Mouse (Mus musculus) limb, embryonic 14.5 days (tissue): Measurements from ENCODE around the gene Bbs2. TPM values are rescaled to one million over a fixed set of nuclear protein-coding genes. Genes with fewer than 3 reads are reported as not detected.
A peak's percentile ranks its signal among the peaks of the same experiment; 100 is the strongest.

Source experiments
- ATAC-seq: fragments of 200-750 bp; cut with Nextera tagmentation; 2 replicates; pipeline ENCODE4 v1.8.0; 2017; ENCODE audit warnings: low read depth, moderate number of reproducible peaks, moderate TSS enrichment; ENCODE audit not compliant: low FRiP score
- DNase-seq: peaks from one replicate; pipeline ENCODE4 v3.0.0-alpha.2; 2015; ENCODE audit warnings: low spot score
- H3K27ac ChIP-seq: fragments of 300-500 bp; sonication (generic); replicated peaks from 2 replicates; pipeline ENCODE4 v1.5.1; 2014; ENCODE audit warnings: low read depth, mild to moderate bottlenecking, low read length, moderate library complexity, mixed read lengths
- H3K27me3 ChIP-seq: fragments of 300-500 bp; sonication (generic); 2 replicates; pipeline ENCODE4 v1.6.1; 2014; ENCODE audit warnings: low read length, mixed read lengths; ENCODE audit not compliant: control insufficient read depth, insufficient read depth
- H3K36me3 ChIP-seq: fragments of 300-500 bp; sonication (generic); 2 replicates; pipeline ENCODE4 v1.6.1; 2014; ENCODE audit warnings: mild to moderate bottlenecking, low read length, moderate library complexity, mixed read lengths; ENCODE audit not compliant: control insufficient read depth, insufficient read depth
- H3K4me1 ChIP-seq: fragments of 300-500 bp; sonication (generic); 2 replicates; pipeline ENCODE4 v1.6.1; 2014; ENCODE audit warnings: antibody characterized with exemption, low read length, mixed read lengths; ENCODE audit not compliant: control insufficient read depth, insufficient read depth
- H3K4me2 ChIP-seq: fragments of 300-500 bp; sonication (generic); replicated peaks from 2 replicates; pipeline ENCODE4 v1.6.1; 2014; ENCODE audit warnings: low read depth, mild to moderate bottlenecking, low read length, moderate library complexity; ENCODE audit not compliant: severe bottlenecking
- H3K4me3 ChIP-seq: fragments of 300-500 bp; sonication (generic); replicated peaks from 2 replicates; pipeline ENCODE4 v1.5.1; 2014; ENCODE audit warnings: low read length
- H3K9ac ChIP-seq: fragments of 300-500 bp; sonication (generic); 2 replicates; pipeline ENCODE4 v1.6.1; 2014; ENCODE audit warnings: mild to moderate bottlenecking, low read depth, low read length, moderate library complexity; ENCODE audit not compliant: severe bottlenecking
- H3K9me3 ChIP-seq: fragments of 300-500 bp; sonication (generic); 2 replicates; pipeline ENCODE4 v1.6.1; 2016; ENCODE audit warnings: low read length; ENCODE audit not compliant: control insufficient read depth
- POLR2A ChIP-seq: fragments of 200-500 bp; IDR thresholded peaks from 2 replicates; pipeline ENCODE4 v1.8.0; 2012; ENCODE audit warnings: inconsistent platforms, mild to moderate bottlenecking, moderate library complexity, borderline replicate concordance; ENCODE audit not compliant: insufficient read depth, insufficient read length; ENCODE audit errors: extremely low read depth
- WGBS: fragments of 180-500 bp; shearing (Covaris S2); extraction: QIAGEN DNeasy Blood & Tissue Kit; methylation state at CpG from one replicate; pipeline ENCODE4 v1.1.7; 2014; 5-methylcytosine and 5-hydroxymethylcytosine counted together
- polyA plus RNA-seq, 2 experiments: library from polyadenylated mRNA; depleted of rRNA in 1 of 2; stranded (reverse) in 1 of 2; unstranded in 1 of 2; fragments of >200 nt; fragmentation: Nextera tagmentation in 1 of 2; extraction: Ambion mirVana in 1 of 2; gene quantifications; 2 replicates each; pipeline versions ENCODE4 v1.2.1 to v1.2.3; 2012 to 2014

The Bbs2 gene
- polyA plus RNA-seq (2012; rRNA removed) (26.1 and 27.3 TPM in 2 replicates), polyA plus RNA-seq (2014; fragmentation: Nextera tagmentation; extraction: Ambion mirVana) (12.7 and 15.1 TPM in 2 replicates)

GRCm38 (mm10) chr8:94098081-94098974 is at the start of gene Bbs2:
Bbs2 (minus strand) TSS chr8:94098928.
- DNase-seq, result peak; percentile 99
- Histone ChIP-seq H3K36me3 (no peaks in the 10 kb centered on the region), H3K4me2 (peak within 1 kb of the TSS; percentile 70), H3K4me1 (peaks cover 9% of the 10 kb centered on the region), H3K27ac (peak within 1 kb of the TSS; percentile 90), H3K9me3 (no peaks in the 10 kb centered on the region), H3K9ac (peak within 1 kb of the TSS; percentile 66), H3K4me3 (peak within 1 kb of the TSS; percentile 66), H3K27me3 (no peaks in the 10 kb centered on the region)
- ATAC-seq, result peak; percentile 100
- peak; percentile 94; the same call in 1 of the 2 replicates for TF ChIP-seq POLR2A
- WGBS, result 1% methylated on average over 58 of the region's 61 CpGs

GRCm38 (mm10) chr8:94148236-94148635 is 49.5 kb upstream of the Bbs2 start:
- no peak for TF ChIP-seq POLR2A
- H3K27me3 ChIP-seq, result 0 out of 2 replicates have a peak, but pooled peaks cover under 1% of the 10 kb centered on the region
- no peak overlapping the region for H3K9ac ChIP-seq
- H3K4me1 ChIP-seq, result 0 out of 2 replicates have a peak, but pooled peaks cover 10% of the 10 kb centered on the region
- no peak overlapping the region for H3K4me2 ChIP-seq
- 41% methylated on average over 5 of the region's 5 CpGs for WGBS
- no peak overlapping the region for H3K27ac ChIP-seq
- no peaks in the 10 kb centered on the region for H3K9me3 ChIP-seq
- no peaks in the 10 kb centered on the region for H3K36me3 ChIP-seq
- DNase-seq (no peak), ATAC-seq (no peak)
- no peak overlapping the region for H3K4me3 ChIP-seq

- Histone ChIP-seq H3K27ac (no peak overlapping the region), H3K27me3 (no peaks in the 10 kb centered on the region), H3K4me2 (no peak overlapping the region), H3K9me3 (no peaks in the 10 kb centered on the region), H3K36me3 (no peaks in the 10 kb centered on the region), H3K4me1 (no peaks in the 10 kb centered on the region), H3K4me3 (no peak overlapping the region), H3K9ac (no peak overlapping the region)
- no peak for TF ChIP-seq POLR2A
- DNase-seq (no peak), ATAC-seq (no peak)
- WGBS, result 88% methylated on average over 4 of the region's 4 CpGs
Observed at GRCm38 (mm10) chr8:94140266-94140795, 41.6 kb upstream of the Bbs2 start.

GRCm38 (mm10) chr8:94136933-94137332 is 38.2 kb upstream of the Bbs2 start, which contains the start of gene Mt4:
Mt4 (plus strand) TSS chr8:94137197.
- Histone ChIP-seq H3K9me3 (no peaks in the 10 kb centered on the region; the same call in 1 of the 2 replicates), H3K27me3 (no peaks in the 10 kb centered on the region), H3K9ac (no peak within 1 kb of the TSS), H3K4me2 (no peak within 1 kb of the TSS), H3K4me1 (no peaks in the 10 kb centered on the region), H3K27ac (no peak within 1 kb of the TSS), H3K36me3 (no peaks in the 10 kb centered on the region), H3K4me3 (no peak within 1 kb of the TSS)
- no peak for TF ChIP-seq POLR2A
- DNase-seq, result no peak
- WGBS, result 29% methylated on average over 6 of the region's 6 CpGs
- no peak for ATAC-seq

GRCm38 (mm10) chr8:94136192-94136591 is 37.5 kb upstream of the Bbs2 start:
- Histone ChIP-seq H3K4me2 (no peak overlapping the region), H3K9ac (no peak overlapping the region), H3K4me1 (no peaks in the 10 kb centered on the region), H3K36me3 (no peaks in the 10 kb centered on the region), H3K4me3 (no peak overlapping the region), H3K9me3 (no peaks in the 10 kb centered on the region; the same call in 1 of the 2 replicates), H3K27ac (no peak overlapping the region), H3K27me3 (no peaks in the 10 kb centered on the region)
- TF ChIP-seq POLR2A, result no peak
- WGBS, result 73% methylated on average over 7 of the region's 7 CpGs
- ATAC-seq (no peak), DNase-seq (no peak)
